Mouse (Mus musculus) v-Abl transformed pro-B cells (cell line): ENCODE data around the gene Meox1.

Experiments used
- in situ Hi-C, 2 experiments: fragments of 400-800 bp; cut with MboI; formaldehyde crosslinking; loops; one replicate each; pipeline ENCODE4 v1.15.1; 2025; ENCODE audit not compliant: unreplicated experiment in 2 of 2

The Meox1 gene

DNA sequence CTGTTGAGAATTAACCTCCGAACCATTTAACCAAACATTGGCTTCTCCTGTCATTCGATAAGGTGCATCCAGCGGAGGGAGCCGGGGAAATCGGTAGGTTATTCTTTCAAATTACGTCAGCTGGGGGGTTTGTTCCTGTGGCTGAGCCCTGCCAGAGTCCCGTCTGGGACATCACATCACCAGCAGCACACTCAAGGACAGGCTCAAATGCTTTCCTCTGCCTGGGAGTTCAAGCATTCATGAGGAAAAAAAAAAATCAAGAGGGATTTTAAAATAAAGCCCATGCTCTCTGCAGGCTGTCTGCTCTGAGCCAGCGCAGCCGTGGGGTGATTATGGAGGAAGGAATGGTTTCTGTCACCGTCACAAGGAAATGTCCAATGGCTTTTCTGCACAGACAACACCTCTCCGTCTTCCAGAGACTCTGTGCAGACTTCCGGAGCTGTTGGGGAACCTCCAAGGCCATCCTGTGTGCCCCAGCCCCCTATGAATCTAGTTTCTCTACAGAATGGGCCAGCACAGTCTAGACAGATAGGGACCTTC, 26.6 kb downstream of the Meox1 start:
- in situ Hi-C loops: no loop called here

DNA sequence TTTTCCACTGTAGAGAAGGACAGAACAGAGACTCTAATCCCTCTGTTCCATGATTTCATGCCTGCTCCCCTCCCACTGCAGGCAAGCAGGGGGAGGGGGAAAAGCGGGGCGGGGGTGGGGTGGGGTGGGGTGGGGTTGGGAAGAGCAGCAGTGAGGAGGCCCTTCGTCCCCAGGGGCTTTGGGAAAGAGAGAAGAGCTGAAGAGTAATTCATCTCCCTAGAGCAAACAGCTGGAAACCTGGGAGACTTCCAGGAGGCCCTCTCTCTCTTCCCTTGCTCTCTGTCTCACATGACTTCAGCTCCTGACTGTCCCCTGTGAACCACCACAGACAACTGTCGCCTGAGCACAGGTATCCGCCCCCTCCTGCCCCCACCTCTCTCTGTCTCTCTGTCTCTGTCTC, 35.4 kb downstream of the Meox1 start:
- in situ Hi-C loops: no loop called here

DNA sequence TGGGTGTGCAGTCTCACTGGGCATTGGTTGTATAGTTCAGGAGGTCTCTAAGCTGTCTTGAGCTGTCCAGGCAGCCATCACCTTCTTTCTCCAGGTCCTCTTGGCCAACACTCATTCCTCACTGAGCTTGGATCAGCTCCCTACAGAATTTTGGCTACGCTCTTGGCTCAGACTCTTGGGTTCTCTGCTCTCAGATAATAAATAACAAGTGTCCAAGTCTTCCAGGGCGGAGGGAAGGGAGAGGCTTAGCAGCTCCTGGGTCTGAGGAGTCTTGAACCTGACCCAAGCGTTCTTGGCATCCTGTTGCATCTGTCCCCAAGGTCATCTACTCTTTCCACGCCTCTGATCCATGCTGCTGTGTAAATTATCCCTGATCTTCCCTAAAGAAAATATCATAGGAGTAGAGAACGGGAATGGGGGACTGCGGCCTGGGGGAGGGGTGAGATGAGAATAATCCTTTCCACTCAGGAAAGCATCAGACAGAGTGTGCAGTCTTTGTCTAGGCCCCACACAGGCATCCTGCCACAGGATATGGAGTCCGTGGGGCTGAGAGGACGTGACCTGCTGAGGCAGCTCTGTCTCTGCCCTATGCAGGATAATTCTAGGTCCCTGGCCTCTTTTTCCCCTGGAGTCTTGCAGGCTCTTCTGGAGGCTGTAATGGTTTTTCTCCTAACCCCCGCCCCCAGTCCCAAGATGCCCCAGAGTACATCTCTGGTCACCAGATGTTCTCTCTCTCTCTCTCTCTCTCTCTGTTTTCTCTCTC, 38.0 kb downstream of the Meox1 start:
- in situ Hi-C loops: no loop called here

DNA sequence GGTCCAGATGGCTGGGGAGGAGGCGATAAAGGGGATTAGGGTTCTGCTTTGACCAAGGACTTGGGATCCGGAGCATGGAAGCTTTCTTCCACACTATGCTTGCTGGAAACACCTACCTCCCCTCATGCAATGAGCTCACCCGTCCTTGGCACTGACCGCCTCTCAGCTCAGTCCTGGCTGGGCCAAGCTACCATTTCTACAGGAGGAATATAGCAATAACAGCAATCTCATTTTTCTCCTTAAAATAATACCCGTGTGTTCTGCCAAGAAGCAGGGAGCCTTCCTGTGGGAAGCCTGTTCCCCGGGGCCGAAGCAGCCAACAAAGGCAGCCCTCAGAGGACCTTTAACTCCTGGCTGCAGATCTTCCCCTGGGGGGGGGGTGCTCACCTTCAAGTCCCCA, 43.1 kb downstream of the Meox1 start:
- in situ Hi-C loops: no loop called here

DNA sequence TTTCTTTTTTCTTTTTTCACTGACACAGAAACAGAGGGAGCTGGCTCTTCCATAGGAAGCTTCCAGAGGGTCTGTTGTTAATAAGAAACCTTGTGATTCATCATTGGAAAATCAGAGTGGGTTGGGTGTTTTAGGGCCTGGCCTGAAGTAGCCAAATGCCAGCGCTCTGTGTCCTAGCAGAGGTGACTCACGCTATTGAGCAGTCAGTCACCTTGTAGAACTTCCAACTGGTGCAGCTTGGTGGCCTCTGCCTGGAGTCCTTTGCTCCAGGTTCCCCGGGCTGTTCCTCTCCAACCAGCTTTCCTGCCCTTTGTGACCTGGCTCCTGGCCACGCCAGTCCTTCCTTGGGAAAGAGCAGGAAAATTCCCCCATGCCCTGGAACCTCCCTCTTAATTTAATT, 44.9 kb downstream of the Meox1 start:
- in situ Hi-C loops: no loop called here

DNA sequence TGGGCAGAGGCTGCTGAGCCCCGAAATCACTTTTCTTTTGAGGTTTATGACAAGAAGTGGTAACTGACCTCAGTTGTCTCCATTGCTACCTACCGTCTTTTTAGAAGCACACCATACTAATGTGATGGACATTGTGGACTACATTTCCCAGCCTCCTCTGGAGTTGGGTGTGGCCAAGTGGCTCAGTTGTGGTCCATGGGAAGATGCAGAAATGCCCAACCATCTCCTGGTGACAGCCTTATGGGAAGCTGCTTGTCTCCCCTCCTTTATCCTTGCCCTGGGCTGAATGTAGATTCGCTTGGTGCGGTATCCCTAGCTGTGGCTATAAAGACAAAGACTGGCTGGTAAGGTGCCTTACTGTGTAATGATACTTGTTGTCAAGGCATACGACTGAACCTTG, 46.7 kb downstream of the Meox1 start:
- in situ Hi-C loops: no loop called here

DNA sequence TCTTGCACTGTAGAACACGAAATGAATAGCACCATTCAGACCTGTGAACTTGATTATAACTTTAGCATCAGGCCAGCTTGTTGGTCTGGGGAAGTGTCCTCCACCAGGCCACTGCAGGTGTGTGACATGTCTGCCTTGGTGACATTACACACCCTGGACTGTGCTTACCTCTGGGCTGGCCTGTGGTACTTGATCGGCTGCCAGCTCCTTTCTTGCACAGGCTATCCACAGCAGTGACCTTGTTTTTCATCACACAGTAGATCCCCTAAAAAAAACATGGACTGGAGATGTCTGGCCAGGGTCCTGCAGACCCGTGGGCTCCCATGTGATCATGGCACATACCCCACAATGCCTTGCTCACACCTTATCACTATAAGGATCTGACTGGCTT, 51.4 kb downstream of the Meox1 start:
- in situ Hi-C loops: no loop called here

DNA sequence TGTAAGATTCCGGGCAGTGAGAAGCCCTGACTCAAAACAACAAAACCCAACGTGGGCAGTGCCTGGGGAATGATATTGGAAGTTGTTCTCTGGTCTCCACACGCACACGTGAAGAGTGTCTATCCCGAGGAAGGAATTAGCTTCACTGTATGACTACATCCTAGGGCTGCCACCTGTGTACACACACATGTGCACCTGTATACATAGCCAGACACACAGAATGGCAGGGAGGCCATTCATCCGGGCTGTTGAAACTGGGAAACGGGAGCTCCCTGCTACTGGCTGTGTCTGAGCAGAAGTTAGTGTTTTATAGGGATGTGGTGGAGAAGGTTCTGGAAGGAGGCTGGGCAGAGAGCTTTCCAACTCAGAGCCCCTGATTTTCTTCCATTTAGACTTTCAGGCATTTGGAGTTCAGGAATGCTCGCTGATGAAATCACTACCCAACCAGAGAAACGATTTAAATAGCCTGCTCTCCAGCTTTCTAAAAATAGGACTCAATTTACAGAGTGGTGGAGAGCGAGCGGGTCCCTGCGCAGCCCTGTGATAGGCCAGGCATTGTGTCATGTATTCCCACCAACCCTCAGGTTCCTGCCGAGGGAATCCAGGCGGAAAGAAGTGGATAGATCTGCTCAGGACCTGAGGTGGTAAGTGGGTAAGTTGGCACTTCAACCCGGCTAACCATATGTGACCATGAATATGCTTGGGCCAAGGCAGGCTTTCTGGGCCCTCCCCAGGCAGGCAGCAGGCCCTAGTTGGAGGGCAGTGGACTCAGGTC, 52.0 kb downstream of the Meox1 start:
- in situ Hi-C loops: no loop called here

- in situ Hi-C loops: no loop called here
Observed at GRCm38 (mm10) chr11:101840405-101840804, 53.8 kb downstream of the Meox1 start.

GRCm38 (mm10) chr11:101839426-101839825, 54.7 kb downstream of the Meox1 start:
- in situ Hi-C loops: no loop called here

DNA sequence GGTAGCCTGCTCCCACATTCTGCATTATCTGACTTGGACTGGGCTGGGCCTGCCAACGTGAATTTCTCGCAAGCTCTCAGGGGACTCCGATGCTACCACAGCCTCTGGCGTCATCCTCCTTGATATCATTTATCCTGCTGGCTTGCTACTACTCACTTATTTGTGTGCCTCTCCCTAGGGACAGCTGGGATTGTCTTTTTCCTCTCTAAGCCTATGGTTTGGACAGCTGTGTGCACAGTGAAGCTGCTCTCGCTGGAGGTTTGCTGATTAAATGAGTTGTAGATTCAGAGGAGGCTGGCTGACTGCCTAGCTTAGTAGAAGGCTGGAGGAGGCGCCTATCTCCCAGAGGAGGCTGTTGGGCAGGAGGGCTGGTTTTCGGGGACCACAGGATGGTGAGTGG, 62.2 kb downstream of the Meox1 start:
- in situ Hi-C loops: no loop called here

GRCm38 (mm10) chr11:101830616-101831015, 63.6 kb downstream of the Meox1 start:
- in situ Hi-C loops: no loop called here

DNA sequence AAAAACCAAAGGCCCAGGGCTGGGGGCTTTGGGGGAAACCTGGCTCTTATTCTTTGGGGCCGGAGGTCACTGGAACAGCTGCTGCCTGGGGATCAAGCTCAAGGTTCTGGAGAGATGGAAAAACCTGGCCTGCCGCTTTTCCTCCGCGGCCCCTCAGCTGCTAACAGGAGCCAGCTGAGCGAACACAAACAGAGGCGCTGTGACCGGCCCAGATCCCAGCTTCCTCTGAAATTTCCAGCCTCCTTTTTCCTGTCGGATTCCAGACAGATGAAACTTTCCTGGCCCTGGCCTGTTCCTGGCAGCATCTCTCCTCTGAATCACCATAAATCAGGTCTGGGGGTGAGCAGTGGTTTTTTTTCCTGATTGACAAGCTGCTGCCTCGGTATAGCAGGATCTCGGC, 64.1 kb downstream of the Meox1 start:
- in situ Hi-C loops: no loop called here

- in situ Hi-C loops: no loop called here
Observed at GRCm38 (mm10) chr11:101828718-101829117, 65.5 kb downstream of the Meox1 start.
